ENCODE assay signal across 16 mouse cellular contexts in the genomic region with DNA sequence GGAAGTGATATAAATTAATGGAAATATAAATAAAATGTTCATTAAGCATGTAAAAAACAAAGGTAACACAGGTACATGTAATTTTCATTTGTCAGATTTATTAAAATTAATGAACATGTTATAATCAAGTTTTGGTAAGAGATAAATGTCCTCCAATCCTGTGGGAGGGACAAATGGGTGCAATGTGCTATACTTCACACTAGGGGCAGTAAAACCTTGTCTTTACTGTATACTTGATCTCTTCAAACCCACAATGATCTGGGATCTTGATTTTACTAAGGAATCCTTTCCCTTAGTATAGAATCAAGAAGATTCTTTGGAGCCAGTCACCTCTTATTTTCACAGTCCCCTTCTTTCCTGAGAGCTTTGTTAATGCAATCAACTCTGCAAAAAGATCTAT.
DNase-seq lines count a peak whose midpoint lies in the region; ATAC-seq and TF ChIP-seq lines count a peak whose summit lies in the region.
"Had no signal": no experiment of that assay in that cellular context is flagged by ENCODE, and none has a peak within 500 bp of the region (broad histone marks: within the 10 kb centered on the region; RNA-seq: fewer than 3 reads in every experiment).

No protein-coding gene starts in this region.

- ATAC-seq in forebrain, postnatal 0 days, result no peak
- no peak for ATAC-seq in liver, embryonic 11.5 days (replicated peaks; ENCODE audit: low FRiP score)
- ATAC-seq: activated CD4-positive, CD25-positive, alpha-beta regulatory T cell, adult 4 months; CD4-positive, CD25-positive, alpha-beta regulatory T cell, adult 4 months had no signal

- DNase-seq in forebrain, postnatal 0 days, result peak; percentile 29
- no peak for DNase-seq in forebrain, embryonic 10.5 days (ENCODE audit: extremely low spot score, low spot score)
- DNase-seq in liver, adult 2 months (ENCODE audit: extremely low read depth, low read depth, low spot score), result peak; percentile 2
- no peak for DNase-seq in liver, embryonic 11.5 days (ENCODE audit: low spot score)
- DNase-seq in ES-E14 (ENCODE audit: low read depth, low spot score), result peak; percentile 12
- DNase-seq in embryo, embryonic 9.5 days (ENCODE audit: extremely low spot score), result peak; percentile 5
- no peak for DNase-seq in urinary bladder, postnatal 4 days (ENCODE audit: low spot score in 2 of 2)
- no peak for DNase-seq in kidney, postnatal 10 days
- DNase-seq: cerebellum, adult 2 months; heart, adult 18-20 months; heart, postnatal 4 days; liver, embryonic 13.5 days; thymus, adult 18-20 months had no signal

- TF ChIP-seq POLR2A in liver, adult 2 months (IDR thresholded peaks at IDR 0.05; ENCODE audit: extremely low read depth, insufficient read depth, low read length), result no peak

- no peak overlapping the region for H3K4me3 ChIP-seq in forebrain, postnatal 0 days (ENCODE audit: low read depth, low read length)
- H3K4me3 ChIP-seq in forebrain, embryonic 10.5 days, result no peak overlapping the region
- no peak overlapping the region for H3K4me3 ChIP-seq in liver, adult 2 months (ENCODE audit: insufficient read depth, low read depth, low read length)
- no peak overlapping the region for H3K4me3 ChIP-seq in liver, embryonic 11.5 days (ENCODE audit: low read depth, low read length)
- no peak overlapping the region for H3K4me3 ChIP-seq in ES-E14 (ENCODE audit: insufficient read depth in 1 of 2, low read depth in 1 of 2, low read length in 2 of 2, poor library complexity in 1 of 2, severe bottlenecking in 1 of 2)
- H3K4me3 ChIP-seq: erythroblast, embryonic 14.5 days; liver, embryonic 13.5 days had no signal

- H3K79me2 ChIP-seq in liver, adult 2 months (ENCODE audit: control insufficient read depth, insufficient read depth, low read length), result no peaks in the 10 kb centered on the region

- in situ Hi-C loops in ES-E14 (cut with MboI; ENCODE audit: low sequenced_read_pairs in 2 of 2, unreplicated experiment in 2 of 2), result no loop called here

- no peaks in the 10 kb centered on the region for H3K9me3 ChIP-seq in forebrain, postnatal 0 days (ENCODE audit: low read length)
- H3K9me3 ChIP-seq in forebrain, embryonic 10.5 days, result no peaks in the 10 kb centered on the region
- no peaks in the 10 kb centered on the region for H3K9me3 ChIP-seq in liver, embryonic 11.5 days (ENCODE audit: control insufficient read depth, low read length)
- no peaks in the 10 kb centered on the region for H3K9me3 ChIP-seq in ES-E14 (ENCODE audit: control insufficient read depth, insufficient read depth, low read depth, low read length)
- H3K9me3 ChIP-seq: liver, embryonic 13.5 days had no signal

- H3K4me2 ChIP-seq in forebrain, postnatal 0 days (ENCODE audit: low read depth), result no peak overlapping the region
- no peak overlapping the region for H3K4me2 ChIP-seq in liver, embryonic 11.5 days
- H3K4me2 ChIP-seq: liver, embryonic 13.5 days had no signal

- no peaks in the 10 kb centered on the region for H3K36me3 ChIP-seq in forebrain, postnatal 0 days (ENCODE audit: insufficient read depth)
- H3K36me3 ChIP-seq in forebrain, embryonic 10.5 days (replicated peaks), result no peaks in the 10 kb centered on the region
- no peaks in the 10 kb centered on the region for H3K36me3 ChIP-seq in liver, adult 2 months (ENCODE audit: control insufficient read depth, insufficient read depth, low read length)
- no peaks in the 10 kb centered on the region for H3K36me3 ChIP-seq in liver, embryonic 11.5 days (ENCODE audit: control insufficient read depth, insufficient read depth, low read length)
- no peaks in the 10 kb centered on the region for H3K36me3 ChIP-seq in ES-E14 (ENCODE audit: control insufficient read depth, insufficient read depth, low read length, poor library complexity, severe bottlenecking)
- H3K36me3 ChIP-seq: liver, embryonic 13.5 days had no signal

- no peaks in the 10 kb centered on the region for H3K27me3 ChIP-seq in forebrain, postnatal 0 days (ENCODE audit: insufficient read depth, low read length)
- H3K27me3 ChIP-seq in forebrain, embryonic 10.5 days (ENCODE audit: poor library complexity, severe bottlenecking), result no peaks in the 10 kb centered on the region
- no peaks in the 10 kb centered on the region for H3K27me3 ChIP-seq in liver, adult 2 months (ENCODE audit: control insufficient read depth, insufficient read depth, low read length)
- no peaks in the 10 kb centered on the region for H3K27me3 ChIP-seq in liver, embryonic 11.5 days (replicated peaks; ENCODE audit: control insufficient read depth, insufficient read depth, low read length)
- H3K27me3 ChIP-seq: liver, embryonic 13.5 days had no signal

- no peak overlapping the region for H3K27ac ChIP-seq in forebrain, postnatal 0 days (ENCODE audit: low read depth, low read length)
- H3K27ac ChIP-seq in forebrain, embryonic 10.5 days, result no peak overlapping the region
- no peak overlapping the region for H3K27ac ChIP-seq in liver, adult 2 months (replicated peaks; ENCODE audit: insufficient read depth, low read depth, low read length)
- H3K27ac ChIP-seq in liver, embryonic 11.5 days (ENCODE audit: low read depth, low read length), result no peak overlapping the region
- no peak overlapping the region for H3K27ac ChIP-seq in ES-E14 (ENCODE audit: insufficient read depth, low read depth, low read length, poor library complexity, severe bottlenecking)
- H3K27ac ChIP-seq: liver, embryonic 13.5 days had no signal

- no peaks in the 10 kb centered on the region for H3K4me1 ChIP-seq in forebrain, postnatal 0 days (ENCODE audit: insufficient read depth)
- H3K4me1 ChIP-seq in forebrain, embryonic 10.5 days, result no peaks in the 10 kb centered on the region
- H3K4me1 ChIP-seq in liver, adult 2 months (ENCODE audit: control insufficient read depth, insufficient read depth, low read length), result no peaks in the 10 kb centered on the region
- H3K4me1 ChIP-seq in liver, embryonic 11.5 days (replicated peaks; ENCODE audit: control insufficient read depth, insufficient read depth, low read length), result no peaks in the 10 kb centered on the region
- no peaks in the 10 kb centered on the region for H3K4me1 ChIP-seq in ES-E14 (ENCODE audit: control insufficient read depth in 2 of 2, insufficient read depth in 2 of 2, low read length in 2 of 2, poor library complexity in 1 of 2)
- H3K4me1 ChIP-seq: liver, embryonic 13.5 days had no signal

- no peak overlapping the region for H3K9ac ChIP-seq in forebrain, postnatal 0 days
- H3K9ac ChIP-seq in liver, adult 2 months (ENCODE audit: low read depth, low read length), result no peak overlapping the region
- no peak overlapping the region for H3K9ac ChIP-seq in liver, embryonic 11.5 days (ENCODE audit: low read depth, low read length)
- no peak overlapping the region for H3K9ac ChIP-seq in ES-E14 (ENCODE audit: insufficient read depth, low read depth, low read length, poor library complexity, severe bottlenecking)
- H3K9ac ChIP-seq: liver, embryonic 13.5 days had no signal

- TF ChIP-seq CTCF in forebrain, postnatal 0 days (IDR thresholded peaks at IDR 0.05; ENCODE audit: low read depth), result peak; percentile 56
- 0 out of 2 replicates have a peak, but pooled peaks have one; percentile 4 for TF ChIP-seq CTCF in liver, adult 2 months (IDR thresholded peaks at IDR 0.05; ENCODE audit: low read depth, low read length)

TF ChIP-seq in ES-E14, 5 proteins besides CTCF, POLR2A, EP300 and RAD21:
- TF ChIP-seq CHD2 (IDR thresholded peaks at IDR 0.05; ENCODE audit: low read depth, low read length), result no peak

Comparison
In these comparisons a context has a peak if more than half of its experiments do, and no peak if none do; other contexts are left out.
1. DNase-seq: peak in forebrain, postnatal 0 days (single experiment), liver, adult 2 months (single experiment), ES-E14 (single experiment) and embryo, embryonic 9.5 days (single experiment); none in forebrain, embryonic 10.5 days (single experiment), liver, embryonic 11.5 days (single experiment), urinary bladder, postnatal 4 days (0 of 2) and kidney, postnatal 10 days (single experiment).